ENCODE assay signal across 8 mouse cellular contexts in genomic region chr5:64812983-64813304, GRCm38 (mm10). TPM values are rescaled to one million over a fixed set of nuclear protein-coding genes. Genes with fewer than 3 reads are reported as not detected.
A peak's percentile ranks its signal among the peaks of the same experiment; 100 is the strongest.
DNase-seq lines count a peak whose midpoint lies in the region; ATAC-seq and TF ChIP-seq lines count a peak whose summit lies in the region.

No protein-coding gene starts in this region.

- peak overlapping the region; percentile 37 for H3K4me3 ChIP-seq in heart, embryonic 16.5 days (ENCODE audit: low read length)
- H3K4me3 ChIP-seq in ES-E14 (ENCODE audit: insufficient read depth in 1 of 2, low read depth in 1 of 2, low read length in 2 of 2, poor library complexity in 1 of 2, severe bottlenecking in 1 of 2) = peak overlapping the region; percentile 62 to 64
- no peak overlapping the region for H3K4me3 ChIP-seq in forebrain, embryonic 11.5 days (ENCODE audit: low read depth, low read length)
- H3K4me3 ChIP-seq in liver, embryonic 15.5 days (replicated peaks) = peak overlapping the region; percentile 95

- peaks cover 2% of the 10 kb centered on the region; the same call in 1 of the 2 replicates for H3K36me3 ChIP-seq in heart, embryonic 16.5 days (ENCODE audit: control insufficient read depth, insufficient read depth)
- H3K36me3 ChIP-seq in ES-E14 (ENCODE audit: control insufficient read depth, insufficient read depth, low read length, poor library complexity, severe bottlenecking) = peaks cover 32% of the 10 kb centered on the region
- 0 out of 2 replicates have a peak, but pooled peaks cover 2% of the 10 kb centered on the region for H3K36me3 ChIP-seq in forebrain, embryonic 11.5 days (ENCODE audit: control insufficient read depth, insufficient read depth, low read length)
- H3K36me3 ChIP-seq in liver, embryonic 15.5 days (replicated peaks) = peaks cover 71% of the 10 kb centered on the region

- H3K27me3 ChIP-seq in heart, embryonic 16.5 days (ENCODE audit: control insufficient read depth, insufficient read depth, low read length) = no peaks in the 10 kb centered on the region
- H3K27me3 ChIP-seq in forebrain, embryonic 11.5 days (ENCODE audit: control insufficient read depth, insufficient read depth, low read length) = no peaks in the 10 kb centered on the region
- no peaks in the 10 kb centered on the region for H3K27me3 ChIP-seq in liver, embryonic 15.5 days

- peak overlapping the region; percentile 68 for H3K9ac ChIP-seq in heart, embryonic 16.5 days (ENCODE audit: low read length)
- H3K9ac ChIP-seq in ES-E14 (ENCODE audit: insufficient read depth, low read depth, low read length, poor library complexity, severe bottlenecking) = peak overlapping the region; percentile 69
- H3K9ac ChIP-seq in forebrain, embryonic 11.5 days (ENCODE audit: low read length) = peak overlapping the region; percentile 53
- peak overlapping the region; percentile 79 for H3K9ac ChIP-seq in liver, embryonic 15.5 days

- peak overlapping the region; percentile 68 for H3K4me2 ChIP-seq in heart, embryonic 16.5 days (ENCODE audit: low read depth, low read length)
- H3K4me2 ChIP-seq in forebrain, embryonic 11.5 days (ENCODE audit: low read depth, low read length, severe bottlenecking) = peak overlapping the region; percentile 41; the same call in 1 of the 2 replicates
- H3K4me2 ChIP-seq in liver, embryonic 15.5 days = peak overlapping the region; percentile 84

- 43% methylated on average over 4 of the region's 4 CpGs for WGBS in heart, embryonic 16.5 days
- WGBS in forebrain, embryonic 11.5 days = 33% methylated on average over 4 of the region's 4 CpGs
- WGBS in liver, embryonic 15.5 days (ENCODE audit: insufficient replicate concordance) = 9% methylated on average over 4 of the region's 4 CpGs

- no peak for ATAC-seq in heart, embryonic 16.5 days (replicated peaks; ENCODE audit: extremely low read depth, insufficient read depth, low FRiP score)
- ATAC-seq in forebrain, embryonic 11.5 days (replicated peaks; ENCODE audit: low FRiP score) = no peak
- no peak for ATAC-seq in liver, embryonic 15.5 days (ENCODE audit: insufficient read depth)
- ATAC-seq in frontal cortex, adult (ENCODE audit: low TSS enrichment) = no peak

- intact Hi-C loops in heart, postnatal 10 days (cut with DNase I) = loop anchor here (1.0 to 5.0 kb wide), 4 partner anchors 232 to 526 kb away; no protein-coding TSS in a partner anchor

- peaks cover 71% of the 10 kb centered on the region for H3K4me1 ChIP-seq in heart, embryonic 16.5 days (ENCODE audit: control insufficient read depth, insufficient read depth, low read length)
- H3K4me1 ChIP-seq in ES-E14 (ENCODE audit: control insufficient read depth in 2 of 2, insufficient read depth in 2 of 2, low read length in 2 of 2, poor library complexity in 1 of 2) = peaks cover 4 to 31% of the 10 kb centered on the region in 2 experiments; a peak in 3 of 4 replicates
- peaks cover 37% of the 10 kb centered on the region for H3K4me1 ChIP-seq in forebrain, embryonic 11.5 days (replicated peaks; ENCODE audit: control insufficient read depth, insufficient read depth, low read length)
- peaks cover 95% of the 10 kb centered on the region for H3K4me1 ChIP-seq in liver, embryonic 15.5 days (replicated peaks)

- H3K27ac ChIP-seq in heart, embryonic 16.5 days (ENCODE audit: low read length) = peak overlapping the region; percentile 95
- peak overlapping the region; percentile 99 for H3K27ac ChIP-seq in ES-E14 (ENCODE audit: insufficient read depth, low read depth, low read length, poor library complexity, severe bottlenecking)
- H3K27ac ChIP-seq in forebrain, embryonic 11.5 days (ENCODE audit: low read depth, low read length) = peak overlapping the region; percentile 88
- peak overlapping the region; percentile 97 for H3K27ac ChIP-seq in liver, embryonic 15.5 days (replicated peaks)

- in situ Hi-C loops in ES-E14 (cut with MboI; ENCODE audit: low sequenced_read_pairs in 2 of 2, unreplicated experiment in 2 of 2) = loop anchor here (5.0 to 25.0 kb wide), 5 partner anchors 226 to 428 kb away; no protein-coding TSS in a partner anchor

- DNase-seq in heart, postnatal 10 days = no peak
- no peak for DNase-seq in ES-E14 (ENCODE audit: low read depth, low spot score)
- no peak for DNase-seq in forebrain, embryonic 11.5 days (ENCODE audit: low spot score)
- no peak for DNase-seq in adrenal gland, adult 8-10 months
- no peak for DNase-seq in frontal cortex, postnatal 25 days (ENCODE audit: low spot score in 2 of 2)

- no peaks in the 10 kb centered on the region for H3K9me3 ChIP-seq in heart, embryonic 16.5 days (replicated peaks; ENCODE audit: control insufficient read depth, low read length)
- no peaks in the 10 kb centered on the region for H3K9me3 ChIP-seq in ES-E14 (ENCODE audit: control insufficient read depth, insufficient read depth, low read depth, low read length)
- H3K9me3 ChIP-seq in forebrain, embryonic 11.5 days (ENCODE audit: control insufficient read depth, low read length) = no peaks in the 10 kb centered on the region
- no peaks in the 10 kb centered on the region for H3K9me3 ChIP-seq in liver, embryonic 15.5 days (replicated peaks)

TF ChIP-seq in ES-E14, 5 proteins besides CTCF, POLR2A, EP300 and RAD21:
- no peak for TF ChIP-seq HCFC1 (IDR thresholded peaks at IDR 0.05; ENCODE audit: borderline replicate concordance, insufficient read depth, low read length)
- TF ChIP-seq ZC3H11A (IDR thresholded peaks at IDR 0.05; ENCODE audit: borderline replicate concordance, low read depth, low read length) = no peak
- no peak for TF ChIP-seq MAFK (IDR thresholded peaks at IDR 0.05; ENCODE audit: insufficient read depth, low read depth, low read length)
- TF ChIP-seq CHD2 (IDR thresholded peaks at IDR 0.05; ENCODE audit: low read depth, low read length) = no peak
- no peak for TF ChIP-seq ZNF384 (IDR thresholded peaks at IDR 0.05; ENCODE audit: low read depth, low read length)
TF ChIP-seq in ES-E14: peak in this region for 0.

RNA-seq across cellular contexts. Expression of gene Klf3, which starts 9.8 kb away (rescaled TPM):
- 41.2 and 41.9 TPM in 2 replicates for polyA plus RNA-seq in heart, embryonic 16.5 days (2015; fragmentation: Nextera tagmentation; extraction: Ambion mirVana)
- 10 to 100 TPM; 78.9 to 81.0 TPM for total RNA-seq in heart, postnatal 10 days (2021)
- total RNA-seq in ES-E14 (2012; rRNA removed) = 22.9 and 31.8 TPM in 2 replicates
- 39.4 and 40.9 TPM in 2 replicates for polyA plus RNA-seq in forebrain, embryonic 11.5 days (2014; fragmentation: Nextera tagmentation; extraction: Ambion mirVana)
- polyA plus RNA-seq in liver, embryonic 15.5 days (2015; fragmentation: Nextera tagmentation; extraction: Ambion mirVana) = 104 and 107 TPM in 2 replicates
- total RNA-seq in adrenal gland, adult 8-10 months (2022) = 10 to 100 TPM; 48.3 to 64.6 (median 53.4) TPM
